Mouse (Mus musculus) brain, embryonic 14.5 days (tissue): ENCODE measurements around the gene Itpka.

Experiments used
- CTCF ChIP-seq: fragments of 200-500 bp; IDR thresholded peaks from 2 replicates; pipeline ENCODE4 v1.5.1; 2012; ENCODE audit warnings: inconsistent platforms, mild to moderate bottlenecking, moderate library complexity, borderline replicate concordance; ENCODE audit not compliant: insufficient read depth, insufficient read length; ENCODE audit errors: extremely low read depth
- POLR2A ChIP-seq: fragments of 200-500 bp; IDR thresholded peaks from 2 replicates; pipeline ENCODE4 v1.6.1; 2012; ENCODE audit warnings: mild to moderate bottlenecking, inconsistent platforms, borderline replicate concordance; ENCODE audit not compliant: poor library complexity, insufficient read depth, insufficient read length, severe bottlenecking; ENCODE audit errors: extremely low read depth

DNA sequence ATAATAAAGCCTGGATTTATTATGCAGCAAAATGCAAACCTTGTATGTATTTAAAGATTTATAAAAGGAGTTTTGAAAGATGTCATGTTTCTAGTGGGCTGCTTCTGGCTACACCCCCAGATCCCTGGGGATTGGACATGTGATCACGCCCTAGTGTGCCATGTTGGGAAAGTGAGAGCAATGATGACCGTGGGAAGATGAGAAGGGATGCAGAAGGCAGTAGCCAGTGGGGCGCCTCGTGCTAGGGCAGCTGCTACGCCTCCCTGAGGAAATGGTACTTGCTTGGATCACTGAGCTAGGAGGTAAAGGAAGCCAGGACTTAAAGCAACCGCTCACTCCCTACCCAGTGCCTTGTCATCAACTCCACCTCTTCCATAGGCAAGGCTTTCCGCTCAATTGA is 5.4 kb downstream of the Itpka start:
- no peak for TF ChIP-seq POLR2A
- no peak for TF ChIP-seq CTCF
